Mouse (Mus musculus): Measurements from ENCODE around the gene Hace1. TPM values are rescaled to one million over a fixed set of nuclear protein-coding genes. Genes with fewer than 3 reads are reported as not detected.
A peak's percentile ranks its signal among the peaks of the same experiment; 100 is the strongest.

Hace1 gene
- total RNA-seq, 2 experiments from 2014 or later = 19.8 to 23.3 TPM

DNA sequence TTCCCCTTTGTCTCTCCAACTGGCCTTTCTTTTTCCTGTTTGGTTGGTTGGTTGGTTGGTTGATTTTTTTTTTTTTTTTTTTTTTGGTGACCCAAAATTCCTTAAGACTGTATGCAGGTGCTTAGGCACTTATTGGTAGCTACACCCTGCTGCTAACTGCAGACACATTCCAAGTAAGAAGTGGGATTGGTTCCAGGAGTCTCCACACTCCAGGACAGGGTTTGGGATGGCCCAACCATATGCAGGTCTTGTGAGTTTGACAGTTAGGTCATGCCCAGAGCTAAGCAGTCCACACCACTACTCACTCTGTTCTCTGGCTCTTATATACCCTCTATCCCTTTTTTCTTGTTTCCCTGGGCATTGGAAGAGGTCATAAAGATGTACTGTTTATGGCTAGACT, 117.3 kb downstream of the Hace1 start:
- no peak for ATAC-seq (replicated peaks; ENCODE audit: low FRiP score, low TSS enrichment, poor library complexity, severe bottlenecking)

DNA sequence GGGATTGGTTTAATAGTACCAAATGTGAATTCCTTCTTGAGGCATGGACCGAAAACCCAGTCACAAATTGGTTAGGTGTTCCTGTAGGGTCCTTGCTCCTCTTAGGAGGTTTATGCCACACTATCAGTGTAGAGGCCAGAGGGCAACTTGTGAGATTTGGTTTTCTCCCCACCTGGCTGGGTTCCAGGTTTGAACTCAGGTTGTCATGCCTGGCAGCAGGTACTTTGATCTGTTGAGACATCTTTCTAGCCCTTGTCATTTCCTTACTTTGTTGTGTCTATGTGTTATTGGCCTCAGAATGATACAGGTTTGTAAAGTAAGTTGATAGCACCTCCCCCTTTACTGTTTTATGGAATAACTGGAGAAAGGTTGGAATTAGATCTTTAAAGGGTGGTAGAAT, 117.9 kb downstream of the Hace1 start:
- ATAC-seq (replicated peaks; ENCODE audit: low FRiP score, low TSS enrichment, poor library complexity, severe bottlenecking) = no peak

GRCm38 (mm10) chr10:45698930-45699329, 121.3 kb downstream of the Hace1 start:
- ATAC-seq (replicated peaks; ENCODE audit: low FRiP score, low TSS enrichment, poor library complexity, severe bottlenecking) = no peak

GRCm38 (mm10) chr10:45706849-45707248, 129.2 kb downstream of the Hace1 start:
- no peak for ATAC-seq (replicated peaks; ENCODE audit: low FRiP score, low TSS enrichment, poor library complexity, severe bottlenecking)

DNA sequence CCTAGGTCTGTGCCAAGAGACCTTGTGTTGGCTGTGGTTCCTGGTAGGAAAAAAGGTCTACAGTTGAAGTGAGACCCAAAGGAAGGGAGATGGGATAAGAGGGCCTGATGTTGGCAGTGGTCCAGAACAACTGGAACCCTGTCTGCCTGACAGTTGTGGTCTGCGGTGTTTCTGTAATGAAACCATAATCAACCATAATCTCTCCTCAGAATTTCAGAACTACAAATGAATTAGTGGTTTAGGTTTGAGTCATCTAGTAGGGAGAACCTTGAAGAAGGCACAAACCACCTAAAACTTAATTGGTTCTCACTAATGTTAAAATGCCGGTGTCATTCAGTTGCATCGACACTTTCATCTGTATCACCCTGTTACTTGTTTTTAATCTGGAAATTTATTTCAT, 133.2 kb downstream of the Hace1 start:
- ATAC-seq (replicated peaks; ENCODE audit: low FRiP score, low TSS enrichment, poor library complexity, severe bottlenecking) = peak; percentile 67

GRCm38 (mm10) chr10:45711348-45711747, 133.7 kb downstream of the Hace1 start:
- no peak for ATAC-seq (replicated peaks; ENCODE audit: low FRiP score, low TSS enrichment, poor library complexity, severe bottlenecking)

Other genes with a start within 250 kb of the Hace1 start
- gene Bves, start 242.1 kb upstream of the Hace1 start, total RNA-seq (2014; fragmentation: Nextera tagmentation) = not detected in 2 replicates
- gene Bves, start 242.1 kb upstream of the Hace1 start, total RNA-seq (2017) = not detected in 2 replicates
- 0.27 TPM in 1 of 2 replicates, not detected in the other for gene Lin28b, start 91.4 kb upstream of the Hace1 start, total RNA-seq (2014; fragmentation: Nextera tagmentation)
- gene Lin28b, start 91.4 kb upstream of the Hace1 start, total RNA-seq (2017) = not detected in 2 replicates